Mouse (Mus musculus): ENCODE measurements around the gene Zfp142. TPM values are rescaled to one million over a fixed set of nuclear protein-coding genes. Genes with fewer than 3 reads are reported as not detected.

The Zfp142 gene
- polyA plus RNA-seq (2017; shearing (Covaris generic)) = 18.4 TPM

GRCm38 (mm10) chr1:74587773-74588445 is at the start of gene Zfp142, which contains the start of gene Bcs1l:
Gene Zfp142, minus strand, starts transcription at chr1:74588246.
Gene Bcs1l, plus strand, starts transcription at chr1:74588289.

GRCm38 (mm10) chr1:74601267-74601962 is 13.4 kb upstream of the Zfp142 start, which contains the start of the genes Rnf25 and Stk36:
Gene Rnf25, minus strand, starts transcription at chr1:74601397.
Gene Stk36, plus strand, starts transcription at chr1:74601445.

GRCm38 (mm10) chr1:74544184-74544583 is 43.9 kb downstream of the Zfp142 start, which contains the start of gene Usp37:
Gene Usp37, minus strand, starts transcription at chr1:74544284.

GRCm38 (mm10) chr1:74542451-74542961 is 45.5 kb downstream of the Zfp142 start, which contains the start of gene Plcd4:
Gene Plcd4, plus strand, starts transcription at chr1:74542888.

Other genes with a start within 250 kb of the Zfp142 start
- gene Catip, start 226.1 kb downstream of the Zfp142 start, polyA plus RNA-seq (2017; shearing (Covaris generic)) = not detected
- gene Slc11a1, start 213.1 kb downstream of the Zfp142 start, polyA plus RNA-seq (2017; shearing (Covaris generic)) = not detected
- gene Ctdsp1, start 196.7 kb downstream of the Zfp142 start, polyA plus RNA-seq (2017; shearing (Covaris generic)) = 4.7 TPM
- gene Vil1, start 178.9 kb downstream of the Zfp142 start, polyA plus RNA-seq (2017; shearing (Covaris generic)) = 0.11 TPM
- 21.4 TPM for gene Cnot9, start 82.2 kb downstream of the Zfp142 start, polyA plus RNA-seq (2017; shearing (Covaris generic))
- gene Plcd4, start 45.4 kb downstream of the Zfp142 start, polyA plus RNA-seq (2017; shearing (Covaris generic)) = 0.79 TPM
- 26.6 TPM for gene Usp37, start 44.0 kb downstream of the Zfp142 start, polyA plus RNA-seq (2017; shearing (Covaris generic))
- gene Bcs1l, start within 50 bp of the Zfp142 start, polyA plus RNA-seq (2017; shearing (Covaris generic)) = 3.8 TPM
- 18.5 TPM for gene Rnf25, start 13.2 kb upstream of the Zfp142 start, polyA plus RNA-seq (2017; shearing (Covaris generic))
- 0.09 TPM for gene Stk36, start 13.2 kb upstream of the Zfp142 start, polyA plus RNA-seq (2017; shearing (Covaris generic))
- gene Ttll4, start 73.5 kb upstream of the Zfp142 start, polyA plus RNA-seq (2017; shearing (Covaris generic)) = 46.6 TPM
- gene Cyp27a1, start 125.3 kb upstream of the Zfp142 start, polyA plus RNA-seq (2017; shearing (Covaris generic)) = not detected
- gene Prkag3, start 161.0 kb upstream of the Zfp142 start, polyA plus RNA-seq (2017; shearing (Covaris generic)) = not detected
- not detected for gene Wnt6, start 183.6 kb upstream of the Zfp142 start, polyA plus RNA-seq (2017; shearing (Covaris generic))
- gene Wnt10a, start 203.3 kb upstream of the Zfp142 start, polyA plus RNA-seq (2017; shearing (Covaris generic)) = 2.6 TPM